Mouse (Mus musculus) gastrocnemius, adult 2 months (tissue): ENCODE measurements around the gene Glis2. TPM values are rescaled to one million over a fixed set of nuclear protein-coding genes. Genes with fewer than 3 reads are reported as not detected.

ENCODE experiments used
- DNase-seq: peaks from one replicate; pipeline ENCODE4 v3.0.0; 2022
- H3K27ac ChIP-seq: fragments of 200-600 bp; 2 replicates; pipeline ENCODE4 v1.8.1; 2022; ENCODE audit warnings: mild to moderate bottlenecking
- H3K4me3 ChIP-seq: fragments of 200-600 bp; 2 replicates; pipeline ENCODE4 v1.8.1; 2022; ENCODE audit warnings: mild to moderate bottlenecking, moderate library complexity
- CTCF ChIP-seq: fragments of 200-600 bp; IDR thresholded peaks from 2 replicates; pipeline ENCODE4 v1.8.1; 2022; ENCODE audit warnings: antibody characterized with exemption, mild to moderate bottlenecking, moderate library complexity
- intact Hi-C: fragments of 180-260 bp; cut with DNase I; formaldehyde crosslinking; loops from one replicate; pipeline ENCODE4 v1.15.1; 2025
- long read RNA-seq, 2 experiments: library from polyadenylated mRNA; stranded (forward); transcript quantifications; one replicate each; pipeline ENCODE4 v2.0.0; 2021
- total RNA-seq, 2 experiments: library from RNA; stranded (reverse); gene quantifications; 2 replicates each; pipeline ENCODE4 v1.2.3; 2021

Gene Glis2
- total RNA-seq = 1 to 10 TPM; 5.2 to 6.9 TPM
- long read RNA-seq, experiment 1, partial matches to known transcripts = 0 of 2 reads
- long read RNA-seq, experiment 1, other reads (novel, unspliced or antisense) = 2 of 2 reads
- long read RNA-seq, experiment 2, partial matches to known transcripts = 0 of 1 reads
- long read RNA-seq, experiment 2, other reads (novel, unspliced or antisense) = 1 of 1 reads

GRCm38 (mm10) chr16:4593971-4594813, at the start of gene Glis2:
Gene Glis2 (plus strand): TSS chr16:4594713.
- DNase-seq = peak; percentile 79
- Histone ChIP-seq H3K4me3 (peak within 1 kb of the TSS; percentile 89), H3K27ac (peak within 1 kb of the TSS; percentile 87)
- no peak for TF ChIP-seq CTCF
- intact Hi-C loops = loop anchor here (1.0 kb wide), 1 partner anchor 13 kb away; no protein-coding TSS in a partner anchor

- DNase-seq = no peak
- intact Hi-C loops = loop anchor here (5.0 kb wide), 2 partner anchors 123 to 243 kb away; partner anchors contain the start of gene Adcy9
- no peak overlapping the region for H3K4me3 ChIP-seq
Measured at GRCm38 (mm10) chr16:4544845-4545244, 49.7 kb upstream of the Glis2 start.

GRCm38 (mm10) chr16:4546838-4547237, 47.7 kb upstream of the Glis2 start:
- intact Hi-C loops = loop anchor here (5.0 kb wide), 1 partner anchor 245 kb away; no protein-coding TSS in a partner anchor
- Histone ChIP-seq H3K4me3 (no peak overlapping the region), H3K27ac (no peak overlapping the region)
- TF ChIP-seq CTCF = no peak
- DNase-seq = no peak

More at GRCm38 (mm10) chr16:4544845-4545244, 49.7 kb upstream of the Glis2 start:
- H3K27ac ChIP-seq = no peak overlapping the region
- no peak for TF ChIP-seq CTCF

- no peak for DNase-seq
- TF ChIP-seq CTCF = no peak
- intact Hi-C loops = loop anchor here (5.0 kb wide), 1 partner anchor 245 kb away; no protein-coding TSS in a partner anchor
- no peak overlapping the region for H3K4me3 ChIP-seq
- H3K27ac ChIP-seq = no peak overlapping the region
Measured at GRCm38 (mm10) chr16:4547611-4548010, 46.9 kb upstream of the Glis2 start.

- TF ChIP-seq CTCF = peak; percentile 32; the same call in 1 of the 2 replicates
- H3K4me3 ChIP-seq = no peak overlapping the region
- intact Hi-C loops = loop anchor here (5.0 kb wide), 1 partner anchor 247 kb away; no protein-coding TSS in a partner anchor
- H3K27ac ChIP-seq = no peak overlapping the region
- DNase-seq = no peak
Measured at GRCm38 (mm10) chr16:4548953-4549688, 45.4 kb upstream of the Glis2 start.

GRCm38 (mm10) chr16:4551056-4551455, 43.5 kb upstream of the Glis2 start:
- H3K4me3 ChIP-seq = peak overlapping the region; percentile 26; the same call in 1 of the 2 replicates

GRCm38 (mm10) chr16:4551885-4552284, 42.6 kb upstream of the Glis2 start:
- no peak for TF ChIP-seq CTCF
- H3K4me3 ChIP-seq = no peak overlapping the region
- peak overlapping the region; percentile 78 for H3K27ac ChIP-seq
- intact Hi-C loops = loop anchor here (1.0 kb wide), 1 partner anchor 54 kb away; no protein-coding TSS in a partner anchor
- DNase-seq = peak; percentile 17

More at GRCm38 (mm10) chr16:4551056-4551455, 43.5 kb upstream of the Glis2 start:
- TF ChIP-seq CTCF = peak; percentile 100
- intact Hi-C loops = loop anchor here (1.0 kb wide), 1 partner anchor 55 kb away; no protein-coding TSS in a partner anchor
- peak; percentile 83 for DNase-seq
- H3K27ac ChIP-seq = peak overlapping the region; percentile 40; the same call in 1 of the 2 replicates

GRCm38 (mm10) chr16:4552829-4553550, 41.5 kb upstream of the Glis2 start:
- DNase-seq = peak; percentile 75
- no peak for TF ChIP-seq CTCF
- Histone ChIP-seq H3K4me3 (no peak overlapping the region; the same call in 1 of the 2 replicates), H3K27ac (peak overlapping the region; percentile 78)
- intact Hi-C loops = no loop called here

- no peak for TF ChIP-seq CTCF
- DNase-seq = no peak
- intact Hi-C loops = no loop called here
- no peak overlapping the region for H3K4me3 ChIP-seq
- no peak overlapping the region for H3K27ac ChIP-seq
Measured at GRCm38 (mm10) chr16:4555555-4555954, 39.0 kb upstream of the Glis2 start.

GRCm38 (mm10) chr16:4557085-4557484, 37.4 kb upstream of the Glis2 start:
- no peak for TF ChIP-seq CTCF
- peak overlapping the region; percentile 89; the same call in 1 of the 2 replicates for H3K4me3 ChIP-seq
- intact Hi-C loops = no loop called here
- no peak for DNase-seq
- H3K27ac ChIP-seq = peak overlapping the region; percentile 97

- peak; percentile 87 for DNase-seq
- Histone ChIP-seq H3K27ac (peak overlapping the region; percentile 97), H3K4me3 (peak overlapping the region; percentile 89)
- TF ChIP-seq CTCF = no peak
- intact Hi-C loops = no loop called here
Measured at GRCm38 (mm10) chr16:4557949-4558348, 36.6 kb upstream of the Glis2 start.
